Mouse (Mus musculus) G1E (cell line): ENCODE measurements at regions not wholly inside any gene's neighbourhood (a gene's known extent, or its start where the extent isn't known, plus 50 kb on each side); places are given as distances from the start of the nearest gene placed in this dataset.

ENCODE experiments used
- ATAC-seq: 2 replicates; pipeline ENCODE4 v1.8.0; 2016; ENCODE audit warnings: mild to moderate bottlenecking; ENCODE audit not compliant: insufficient number of reproducible peaks, poor library complexity, low FRiP score, severe bottlenecking; ENCODE audit errors: extremely low read depth
- DNase-seq: peaks from one replicate; pipeline ENCODE4 v3.0.0; 2012; ENCODE audit warnings: low spot score
- H3K27me3 ChIP-seq: 2 replicates; pipeline ENCODE4 v1.6.1; 2012; ENCODE audit warnings: mild to moderate bottlenecking, low read length, inconsistent platforms; ENCODE audit not compliant: insufficient read depth
- H3K36me3 ChIP-seq: replicated peaks from 2 replicates; pipeline ENCODE3; 2012; ENCODE audit warnings: mild to moderate bottlenecking, inconsistent platforms
- H3K4me1 ChIP-seq: 2 replicates; pipeline ENCODE4 v1.6.1; 2012; ENCODE audit warnings: low read depth, low read length, inconsistent platforms, mixed read lengths; ENCODE audit not compliant: insufficient read depth
- H3K4me3 ChIP-seq: 2 replicates; pipeline ENCODE4 v1.5.1; 2012; ENCODE audit warnings: low read depth, mild to moderate bottlenecking, inconsistent platforms, low read length, moderate library complexity, mixed read lengths
- H3K9me3 ChIP-seq: replicated peaks from 2 replicates; pipeline ENCODE4 v1.6.1; 2012; ENCODE audit warnings: inconsistent platforms
- CTCF ChIP-seq: IDR thresholded peaks from 2 replicates; pipeline ENCODE4 v1.5.1; 2012; ENCODE audit warnings: low read depth, low read length, inconsistent platforms, mixed read lengths
- GATA1 ChIP-seq: IDR thresholded peaks from 2 replicates; pipeline ENCODE4 v1.6.1; 2012; ENCODE audit warnings: borderline replicate concordance, low read length, inconsistent platforms, mixed read lengths
- GATA2 ChIP-seq: IDR thresholded peaks from 2 replicates; pipeline ENCODE4 v1.6.1; 2012; ENCODE audit warnings: low read depth, low read length, inconsistent platforms, borderline replicate concordance
- POLR2AphosphoS5 ChIP-seq: IDR thresholded peaks from 2 replicates; pipeline ENCODE4 v1.6.1; 2012; ENCODE audit warnings: low read depth, low read length, inconsistent platforms; ENCODE audit not compliant: insufficient replicate concordance
- TAL1 ChIP-seq: conservative IDR thresholded peaks from 2 replicates; pipeline ENCODE4 v1.6.1; 2012; ENCODE audit warnings: low read depth, low read length, inconsistent platforms, mixed read lengths

DNA sequence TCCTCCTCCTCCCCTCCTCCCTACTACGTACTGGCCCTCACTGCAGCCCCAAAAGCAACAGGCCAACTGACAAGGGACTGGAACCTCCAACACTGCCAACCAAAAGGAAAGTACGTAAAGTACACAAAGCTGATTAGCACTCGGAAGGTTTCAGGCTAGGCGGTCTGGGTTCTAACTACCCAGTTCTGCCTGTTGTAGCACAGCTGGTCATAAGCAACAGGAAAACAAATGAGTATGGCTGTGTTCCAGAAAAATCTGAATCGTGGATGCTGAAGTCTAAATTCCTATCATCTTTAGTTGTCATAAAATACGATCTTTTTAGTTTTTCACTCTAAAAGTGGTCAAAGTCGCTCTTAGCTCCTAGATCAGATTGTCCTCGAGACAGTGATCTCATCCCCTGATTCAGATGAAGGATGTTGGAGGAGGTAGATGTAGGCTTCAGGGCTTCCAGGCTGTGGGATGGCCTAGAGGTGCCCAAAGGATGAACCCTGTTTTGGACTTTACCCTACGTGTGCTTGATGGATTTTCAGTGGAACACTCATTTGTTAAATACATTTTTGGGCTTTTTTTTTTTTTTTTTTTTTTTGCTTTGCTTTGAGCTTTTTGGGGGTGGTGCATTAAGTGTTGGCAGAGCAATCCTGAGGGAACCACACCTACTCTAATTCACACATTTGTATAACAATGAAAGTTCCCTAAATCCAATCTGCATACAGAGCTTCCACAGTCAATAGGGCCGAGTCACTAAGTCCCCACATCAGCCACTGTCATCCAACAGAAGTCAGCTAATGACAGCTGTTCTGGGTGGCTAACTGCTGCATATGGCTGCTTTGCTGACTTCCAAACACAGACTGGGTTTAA, 55.6 kb upstream of the Fzd7 start:
- no peaks in the 10 kb centered on the region for H3K36me3 ChIP-seq
- no peak overlapping the region for H3K4me3 ChIP-seq
- DNase-seq (no peak), ATAC-seq (no peak)
- H3K4me1 ChIP-seq, result peaks cover 5% of the 10 kb centered on the region; the same call in 1 of the 2 replicates
- no peak for TF ChIP-seq GATA2
- TF ChIP-seq POLR2AphosphoS5, result no peak
- no peak for TF ChIP-seq GATA1
- TF ChIP-seq CTCF, result no peak
- TF ChIP-seq TAL1, result no peak
- no peaks in the 10 kb centered on the region for H3K9me3 ChIP-seq
- peaks cover 32% of the 10 kb centered on the region for H3K27me3 ChIP-seq

- peaks cover 27% of the 10 kb centered on the region for H3K27me3 ChIP-seq
- no peaks in the 10 kb centered on the region for H3K9me3 ChIP-seq
- ATAC-seq (no peak), DNase-seq (no peak)
- H3K4me1 ChIP-seq, result peaks cover 2% of the 10 kb centered on the region; the same call in 1 of the 2 replicates
- H3K36me3 ChIP-seq, result no peaks in the 10 kb centered on the region
- H3K4me3 ChIP-seq, result no peak overlapping the region
- no peak for TF ChIP-seq GATA1
- TF ChIP-seq CTCF, result no peak
- no peak for TF ChIP-seq POLR2AphosphoS5
- no peak for TF ChIP-seq TAL1
- no peak for TF ChIP-seq GATA2
Measured at GRCm38 (mm10) chr1:59427204-59427557, 55.0 kb upstream of the Fzd7 start.

GRCm38 (mm10) chr1:59429289-59429688, 52.9 kb upstream of the Fzd7 start:
- Histone ChIP-seq H3K9me3 (no peaks in the 10 kb centered on the region), H3K4me3 (no peak overlapping the region), H3K4me1 (peaks cover 2% of the 10 kb centered on the region; the same call in 1 of the 2 replicates), H3K27me3 (peaks cover 20% of the 10 kb centered on the region), H3K36me3 (no peaks in the 10 kb centered on the region)
- DNase-seq (no peak), ATAC-seq (no peak)
- no peak for TF ChIP-seq GATA1

DNA sequence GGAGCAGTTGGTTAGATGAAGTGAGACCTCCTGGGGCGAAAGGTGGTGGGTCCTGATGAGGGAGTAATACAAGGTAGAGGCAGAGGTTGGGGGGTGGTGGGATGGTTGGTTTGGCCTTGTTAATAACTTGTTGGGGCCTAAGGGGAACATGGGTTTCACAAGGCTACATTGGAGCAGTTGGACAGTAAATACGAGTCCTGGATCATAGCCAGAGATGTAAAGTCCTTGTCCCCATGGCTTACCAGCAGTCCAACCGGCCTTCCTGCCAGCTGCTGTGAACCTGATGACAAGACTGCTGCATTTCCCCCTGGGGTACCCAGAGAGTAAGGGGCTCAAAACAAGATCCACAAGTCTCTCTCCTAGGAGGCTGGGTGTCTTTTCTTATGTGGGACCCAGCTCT, 52.0 kb upstream of the Fzd7 start:
- ATAC-seq (no peak), DNase-seq (no peak)
- peaks cover 21% of the 10 kb centered on the region for H3K27me3 ChIP-seq
- H3K4me1 ChIP-seq, result peaks cover 2% of the 10 kb centered on the region; the same call in 1 of the 2 replicates
- no peak overlapping the region for H3K4me3 ChIP-seq
- H3K9me3 ChIP-seq, result no peaks in the 10 kb centered on the region
- TF ChIP-seq CTCF, result no peak
- no peak for TF ChIP-seq GATA1
- TF ChIP-seq GATA2, result no peak
- TF ChIP-seq TAL1, result no peak
- TF ChIP-seq POLR2AphosphoS5, result no peak
- no peaks in the 10 kb centered on the region for H3K36me3 ChIP-seq

DNA sequence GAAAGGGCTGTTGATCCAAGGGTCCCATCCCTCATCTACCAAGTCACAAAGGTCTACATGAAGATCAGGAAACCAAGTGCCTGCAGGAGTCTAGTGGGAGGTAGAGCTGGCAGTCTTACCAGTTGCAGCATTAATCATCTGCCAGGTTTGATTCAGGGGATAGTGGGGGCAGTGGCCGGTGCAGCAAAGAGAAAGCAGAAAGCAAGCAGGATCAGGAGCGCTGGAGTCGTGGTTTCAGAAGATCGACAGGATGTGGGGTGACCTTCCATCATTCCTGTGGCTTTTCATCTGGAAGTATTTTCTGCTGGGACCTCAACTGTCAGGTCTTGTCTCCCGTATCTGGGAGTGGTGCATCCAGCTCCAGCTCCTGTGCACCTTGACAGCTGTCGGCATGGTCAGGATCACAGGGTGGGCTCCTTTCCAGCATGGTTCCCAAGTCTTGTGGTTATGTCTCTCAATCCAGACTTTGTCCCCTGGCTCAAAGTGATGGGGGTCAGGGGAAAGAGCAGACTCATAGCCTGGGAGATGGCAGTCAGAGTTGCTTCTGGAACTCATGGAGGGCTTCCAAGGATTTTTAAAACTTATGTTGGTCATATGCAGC, 51.2 kb upstream of the Fzd7 start:
- H3K36me3 ChIP-seq, result no peaks in the 10 kb centered on the region
- ATAC-seq, result no peak
- no peaks in the 10 kb centered on the region for H3K9me3 ChIP-seq
- no peak for DNase-seq
- no peak overlapping the region for H3K4me3 ChIP-seq
- peaks cover 28% of the 10 kb centered on the region for H3K27me3 ChIP-seq
- TF ChIP-seq CTCF, result no peak
- no peak for TF ChIP-seq GATA2
- TF ChIP-seq GATA1, result no peak
- no peak for TF ChIP-seq POLR2AphosphoS5
- TF ChIP-seq TAL1, result no peak
- H3K4me1 ChIP-seq, result peaks cover 2% of the 10 kb centered on the region; the same call in 1 of the 2 replicates
